Mouse (Mus musculus) spleen, embryonic (tissue): Measurements from ENCODE around the gene Zdhhc14.

Experiments used
- CTCF ChIA-PET: fragments of 350-600 bp; sonication (Branson Sonifier 250); formaldehyde crosslinking; loops from one replicate; lab custom pipeline; 2022; lab: Charles Lee

Gene Zdhhc14

GRCm38 (mm10) chr17:5765746-5766145, 273.4 kb downstream of the Zdhhc14 start:
- CTCF ChIA-PET: interaction anchor here (0.6 kb wide), 1 partner anchor 115 kb away, joined by 3 read pairs; no protein-coding TSS in a partner anchor

- CTCF ChIA-PET: interaction anchor here (0.6 kb wide), 1 partner anchor 11 kb away, joined by 5 read pairs; no protein-coding TSS in a partner anchor
Measured at GRCm38 (mm10) chr17:5768164-5768705, 275.9 kb downstream of the Zdhhc14 start.

GRCm38 (mm10) chr17:5768810-5769520, 276.6 kb downstream of the Zdhhc14 start:
- CTCF ChIA-PET: interaction anchor here (0.6 kb wide), 1 partner anchor 43 kb away, joined by 3 read pairs; no protein-coding TSS in a partner anchor

- CTCF ChIA-PET: interaction anchor here (0.6 kb wide), 1 partner anchor 42 kb away, joined by 3 read pairs; no protein-coding TSS in a partner anchor
Measured at GRCm38 (mm10) chr17:5769776-5770175, 277.4 kb downstream of the Zdhhc14 start.

- CTCF ChIA-PET: interaction anchor here (0.6 kb wide), 1 partner anchor 124 kb away, joined by 3 read pairs; no protein-coding TSS in a partner anchor
Measured at GRCm38 (mm10) chr17:5770265-5771249, 278.2 kb downstream of the Zdhhc14 start.

GRCm38 (mm10) chr17:5780213-5780975, 288.0 kb downstream of the Zdhhc14 start:
- CTCF ChIA-PET: interaction anchor here (0.5 kb wide), 1 partner anchor 404 kb away, joined by 3 read pairs; no protein-coding TSS in a partner anchor

- CTCF ChIA-PET: no interaction called here
Measured at GRCm38 (mm10) chr17:5785238-5785637, 292.9 kb downstream of the Zdhhc14 start.

- CTCF ChIA-PET: no interaction called here
Measured at GRCm38 (mm10) chr17:5792164-5792791, 299.9 kb downstream of the Zdhhc14 start.

GRCm38 (mm10) chr17:5793593-5793992, 301.2 kb downstream of the Zdhhc14 start:
- CTCF ChIA-PET: interaction anchor here (0.6 to 0.9 kb wide), 2 partner anchors 97 to 370 kb away, joined by 3 to 5 read pairs; no protein-coding TSS in a partner anchor

- CTCF ChIA-PET: interaction anchor here (0.6 to 0.9 kb wide), 2 partner anchors 96 to 369 kb away, joined by 3 to 5 read pairs; no protein-coding TSS in a partner anchor
Measured at GRCm38 (mm10) chr17:5794276-5794675, 301.9 kb downstream of the Zdhhc14 start.

GRCm38 (mm10) chr17:5795369-5795768, 303.0 kb downstream of the Zdhhc14 start:
- CTCF ChIA-PET: interaction anchor here (0.7 to 4.7 kb wide), 3 partner anchors 37 to 95 kb away, joined by 3 to 40 read pairs (median 7); no protein-coding TSS in a partner anchor

GRCm38 (mm10) chr17:5795878-5796277, 303.5 kb downstream of the Zdhhc14 start:
- CTCF ChIA-PET: interaction anchor here (0.7 to 4.7 kb wide), 5 partner anchors 37 to 99 kb away, joined by 3 to 40 read pairs (median 5); no protein-coding TSS in a partner anchor

GRCm38 (mm10) chr17:5797124-5797760, 304.9 kb downstream of the Zdhhc14 start:
- CTCF ChIA-PET: interaction anchor here (0.7 to 4.7 kb wide), 4 partner anchors 12 to 98 kb away, joined by 5 to 40 read pairs (median 6); no protein-coding TSS in a partner anchor

- CTCF ChIA-PET: interaction anchor here (0.6 to 4.7 kb wide), 4 partner anchors 41 to 88 kb away, joined by 3 to 40 read pairs (median 4); no protein-coding TSS in a partner anchor
Measured at GRCm38 (mm10) chr17:5798221-5798801, 306.0 kb downstream of the Zdhhc14 start.

- CTCF ChIA-PET: interaction anchor here (0.8 to 4.7 kb wide), 3 partner anchors 40 to 88 kb away, joined by 3 to 40 read pairs (median 5); no protein-coding TSS in a partner anchor
Measured at GRCm38 (mm10) chr17:5798900-5799299, 306.5 kb downstream of the Zdhhc14 start.

GRCm38 (mm10) chr17:5799396-5800021, 307.2 kb downstream of the Zdhhc14 start:
- CTCF ChIA-PET: interaction anchor here (1.5 to 4.7 kb wide), 3 partner anchors 79 to 91 kb away, joined by 3 to 40 read pairs (median 5); no protein-coding TSS in a partner anchor

GRCm38 (mm10) chr17:5800254-5800653, 307.9 kb downstream of the Zdhhc14 start:
- CTCF ChIA-PET: interaction anchor here (0.9 to 1.5 kb wide), 2 partner anchors 39 to 90 kb away, joined by 3 to 13 read pairs; no protein-coding TSS in a partner anchor
